Mouse (Mus musculus): ENCODE results near the gene Gm38393. TPM values are rescaled to one million over a fixed set of nuclear protein-coding genes. Genes with fewer than 3 reads are reported as not detected.

Gene Gm38393
- polyA plus RNA-seq, 1 experiment from 2014 or later: 0.57 TPM

- no peak overlapping the region for H3K4me3 ChIP-seq (ENCODE audit: low read depth, low read length)
- ATAC-seq (replicated peaks; ENCODE audit: low FRiP score, low TSS enrichment, low read depth): no peak
- H3K27ac ChIP-seq (ENCODE audit: low read depth): no peak overlapping the region
- no peak overlapping the region for H3K4me2 ChIP-seq (ENCODE audit: low read length)
- WGBS: 68% methylated on average over 1 of the region's 1 CpGs
- no peak for DNase-seq (ENCODE audit: low spot score)
- H3K4me1 ChIP-seq (replicated peaks; ENCODE audit: control insufficient read depth, insufficient read depth, low read length): no peaks in the 10 kb centered on the region
- no peaks in the 10 kb centered on the region for H3K27me3 ChIP-seq (replicated peaks; ENCODE audit: control insufficient read depth, insufficient read depth, low read length)
- H3K36me3 ChIP-seq (ENCODE audit: control insufficient read depth, insufficient read depth, low read length): no peaks in the 10 kb centered on the region
- H3K9ac ChIP-seq (ENCODE audit: low read length): no peak overlapping the region
- H3K9me3 ChIP-seq (ENCODE audit: control insufficient read depth, low read length): no peaks in the 10 kb centered on the region
Observed at GRCm38 (mm10) chr7:59978646-59979045, 26.2 kb downstream of the Gm38393 start.

Other genes with a start within 250 kb of the Gm38393 start
- 35.5 and 38.3 TPM in 2 replicates for gene Snurf, start within 50 bp of the Gm38393 start, polyA plus RNA-seq (2014; fragmentation: Nextera tagmentation; extraction: Ambion mirVana)
- 49.9 and 51.3 TPM in 2 replicates for gene Snrpn, start 135.2 kb upstream of the Gm38393 start, polyA plus RNA-seq (2014; fragmentation: Nextera tagmentation; extraction: Ambion mirVana)